Mouse (Mus musculus): ENCODE data around the gene Gtf3c4. TPM values are rescaled to one million over a fixed set of nuclear protein-coding genes. Genes with fewer than 3 reads are reported as not detected.

Gtf3c4 gene
- polyA plus RNA-seq, 1 experiment from 2014 or later = 15.4 TPM

GRCm38 (mm10) chr2:28842042-28842441 lies 1.9 kb upstream of the Gtf3c4 start:
- H3K9me3 ChIP-seq = no peaks in the 10 kb centered on the region
- H3K4me1 ChIP-seq = peaks cover 25% of the 10 kb centered on the region
- no peak for DNase-seq (ENCODE audit: low spot score)
- 71% methylated on average over 3 of the region's 3 CpGs for WGBS
- H3K27me3 ChIP-seq (ENCODE audit: insufficient read depth, poor library complexity, severe bottlenecking) = no peaks in the 10 kb centered on the region
- H3K4me3 ChIP-seq = peak overlapping the region; percentile 100
- no peak overlapping the region for H3K27ac ChIP-seq
- peaks cover 26% of the 10 kb centered on the region for H3K36me3 ChIP-seq

- H3K4me3 ChIP-seq = peak overlapping the region; percentile 100
- no peaks in the 10 kb centered on the region for H3K27me3 ChIP-seq (ENCODE audit: insufficient read depth, poor library complexity, severe bottlenecking)
- peak overlapping the region; percentile 95 for H3K27ac ChIP-seq
- WGBS = under 1% methylated on average over 52 of the region's 53 CpGs
- no peaks in the 10 kb centered on the region for H3K9me3 ChIP-seq
- peaks cover 25% of the 10 kb centered on the region for H3K4me1 ChIP-seq
- H3K36me3 ChIP-seq = peaks cover 11% of the 10 kb centered on the region
- DNase-seq (ENCODE audit: low spot score) = peak; percentile 80
These were observed 499 bp downstream of the Gtf3c4 start for GRCm38 (mm10) chr2:28839501-28840221.

- DNase-seq (ENCODE audit: low spot score) = no peak
- Histone ChIP-seq H3K27me3 (ENCODE audit: insufficient read depth, poor library complexity, severe bottlenecking) (no peaks in the 10 kb centered on the region), H3K27ac (no peak overlapping the region), H3K4me3 (no peak overlapping the region), H3K36me3 (peaks cover 39% of the 10 kb centered on the region), H3K4me1 (peaks cover 19% of the 10 kb centered on the region), H3K9me3 (no peaks in the 10 kb centered on the region)
- 57% methylated on average over 3 of the region's 3 CpGs for WGBS
These were observed 3.8 kb downstream of the Gtf3c4 start for GRCm38 (mm10) chr2:28836181-28836940.

- no peak for DNase-seq (ENCODE audit: low spot score)
- WGBS = 42% methylated on average over 4 of the region's 4 CpGs
- no peaks in the 10 kb centered on the region for H3K27me3 ChIP-seq (ENCODE audit: insufficient read depth, poor library complexity, severe bottlenecking)
- no peak overlapping the region for H3K4me3 ChIP-seq
- H3K36me3 ChIP-seq = peaks cover 93% of the 10 kb centered on the region
- H3K9me3 ChIP-seq = no peaks in the 10 kb centered on the region
- H3K4me1 ChIP-seq = no peaks in the 10 kb centered on the region
- H3K27ac ChIP-seq = no peak overlapping the region
These were observed 10.9 kb downstream of the Gtf3c4 start for GRCm38 (mm10) chr2:28829265-28829664.

- no peak for DNase-seq (ENCODE audit: low spot score)
- peaks cover 8% of the 10 kb centered on the region for H3K36me3 ChIP-seq
- H3K4me3 ChIP-seq = no peak overlapping the region
- no peak overlapping the region for H3K27ac ChIP-seq
- no peaks in the 10 kb centered on the region for H3K27me3 ChIP-seq (ENCODE audit: insufficient read depth, poor library complexity, severe bottlenecking)
- H3K9me3 ChIP-seq = no peaks in the 10 kb centered on the region
- 71% methylated on average over 4 of the region's 4 CpGs for WGBS
- H3K4me1 ChIP-seq = peaks cover 5% of the 10 kb centered on the region; the same call in 1 of the 2 replicates
These were observed 21.3 kb downstream of the Gtf3c4 start for GRCm38 (mm10) chr2:28818866-28819265.

GRCm38 (mm10) chr2:28810260-28811013 lies 29.7 kb downstream of the Gtf3c4 start:
- Histone ChIP-seq H3K4me1 (no peaks in the 10 kb centered on the region), H3K27me3 (ENCODE audit: insufficient read depth, poor library complexity, severe bottlenecking) (no peaks in the 10 kb centered on the region), H3K9me3 (no peaks in the 10 kb centered on the region), H3K4me3 (no peak overlapping the region), H3K27ac (no peak overlapping the region), H3K36me3 (no peaks in the 10 kb centered on the region)
- no peak for DNase-seq (ENCODE audit: low spot score)
- 53% methylated on average over 5 of the region's 5 CpGs for WGBS

GRCm38 (mm10) chr2:28808841-28809240 lies 31.3 kb downstream of the Gtf3c4 start:
- Histone ChIP-seq H3K36me3 (no peaks in the 10 kb centered on the region), H3K9me3 (no peaks in the 10 kb centered on the region), H3K27ac (no peak overlapping the region), H3K4me1 (no peaks in the 10 kb centered on the region), H3K4me3 (no peak overlapping the region), H3K27me3 (ENCODE audit: insufficient read depth, poor library complexity, severe bottlenecking) (no peaks in the 10 kb centered on the region)
- 72% methylated on average over 6 of the region's 6 CpGs for WGBS
- no peak for DNase-seq (ENCODE audit: low spot score)

GRCm38 (mm10) chr2:28803406-28803805 lies 36.8 kb downstream of the Gtf3c4 start:
- H3K27me3 ChIP-seq (ENCODE audit: insufficient read depth, poor library complexity, severe bottlenecking) = peaks cover 4% of the 10 kb centered on the region; the same call in 1 of the 2 replicates
- 77% methylated on average over 7 of the region's 7 CpGs for WGBS

GRCm38 (mm10) chr2:28799575-28799974 lies 40.6 kb downstream of the Gtf3c4 start:
- H3K27me3 ChIP-seq (ENCODE audit: insufficient read depth, poor library complexity, severe bottlenecking) = peaks cover 4% of the 10 kb centered on the region; the same call in 1 of the 2 replicates
- H3K27ac ChIP-seq = no peak overlapping the region
- DNase-seq (ENCODE audit: low spot score) = no peak
- no peaks in the 10 kb centered on the region for H3K9me3 ChIP-seq
- peaks cover 25% of the 10 kb centered on the region for H3K4me1 ChIP-seq
- WGBS = 76% methylated on average over 2 of the region's 2 CpGs
- H3K4me3 ChIP-seq = no peak overlapping the region
- no peaks in the 10 kb centered on the region for H3K36me3 ChIP-seq

More at GRCm38 (mm10) chr2:28803406-28803805, 36.8 kb downstream of the Gtf3c4 start:
- no peak for DNase-seq (ENCODE audit: low spot score)
- Histone ChIP-seq H3K27ac (no peak overlapping the region), H3K36me3 (no peaks in the 10 kb centered on the region), H3K4me1 (peaks cover 15% of the 10 kb centered on the region), H3K4me3 (no peak overlapping the region), H3K9me3 (no peaks in the 10 kb centered on the region)

GRCm38 (mm10) chr2:28798390-28798789 lies 41.8 kb downstream of the Gtf3c4 start:
- Histone ChIP-seq H3K36me3 (no peaks in the 10 kb centered on the region), H3K4me3 (no peak overlapping the region), H3K27me3 (ENCODE audit: insufficient read depth, poor library complexity, severe bottlenecking) (peaks cover 4% of the 10 kb centered on the region; the same call in 1 of the 2 replicates), H3K27ac (no peak overlapping the region), H3K9me3 (no peaks in the 10 kb centered on the region), H3K4me1 (peaks cover 25% of the 10 kb centered on the region)
- no peak for DNase-seq (ENCODE audit: low spot score)
- 50% methylated on average over 3 of the region's 3 CpGs for WGBS

- H3K27me3 ChIP-seq (ENCODE audit: insufficient read depth, poor library complexity, severe bottlenecking) = peaks cover 1% of the 10 kb centered on the region; the same call in 1 of the 2 replicates
- no peaks in the 10 kb centered on the region for H3K9me3 ChIP-seq
- no peak overlapping the region for H3K27ac ChIP-seq
- no peaks in the 10 kb centered on the region for H3K36me3 ChIP-seq
- DNase-seq (ENCODE audit: low spot score) = no peak
- WGBS = 53% methylated on average over 18 of the region's 18 CpGs
- peaks cover 26% of the 10 kb centered on the region for H3K4me1 ChIP-seq
- H3K4me3 ChIP-seq = no peak overlapping the region
These were observed 42.6 kb downstream of the Gtf3c4 start for GRCm38 (mm10) chr2:28797490-28798106.

GRCm38 (mm10) chr2:28796298-28796697 lies 43.9 kb downstream of the Gtf3c4 start:
- Histone ChIP-seq H3K4me1 (peaks cover 18% of the 10 kb centered on the region; the same call in 1 of the 2 replicates), H3K36me3 (no peaks in the 10 kb centered on the region), H3K27ac (no peak overlapping the region), H3K27me3 (ENCODE audit: insufficient read depth, poor library complexity, severe bottlenecking) (no peaks in the 10 kb centered on the region), H3K4me3 (no peak overlapping the region), H3K9me3 (no peaks in the 10 kb centered on the region)
- DNase-seq (ENCODE audit: low spot score) = no peak
- WGBS = 71% methylated on average over 8 of the region's 8 CpGs
